Mouse (Mus musculus): ENCODE data around the gene Sgk2. TPM values are rescaled to one million over a fixed set of nuclear protein-coding genes. Genes with fewer than 3 reads are reported as not detected.

Gene Sgk2
- 0.09 and 0.17 TPM in 2 replicates for polyA plus RNA-seq (2015; fragmentation: Nextera tagmentation; extraction: Ambion mirVana)

GRCm38 (mm10) chr2:162987218-162987617 is at the start of gene Sgk2:
Sgk2 (plus strand) TSS chr2:162987330.
- Histone ChIP-seq H3K4me1 (replicated peaks) (no peaks in the 10 kb centered on the region), H3K27ac (no peak within 1 kb of the TSS), H3K4me2 (no peak within 1 kb of the TSS), H3K27me3 (0 out of 2 replicates have a peak, but pooled peaks cover 8% of the 10 kb centered on the region), H3K4me3 (no peak within 1 kb of the TSS), H3K9ac (no peak within 1 kb of the TSS), H3K36me3 (no peaks in the 10 kb centered on the region), H3K9me3 (no peaks in the 10 kb centered on the region)
- no peak for ATAC-seq (ENCODE audit: low FRiP score)
- WGBS: 65% methylated on average over 8 of the region's 8 CpGs

- H3K36me3 ChIP-seq: peaks cover 64% of the 10 kb centered on the region
- ATAC-seq (ENCODE audit: low FRiP score): no peak
Observed at GRCm38 (mm10) chr2:162939562-162939961, 47.6 kb upstream of the Sgk2 start.

GRCm38 (mm10) chr2:162943148-162943846 is 43.8 kb upstream of the Sgk2 start, which contains the start of gene L3mbtl1:
L3mbtl1 (plus strand) TSS chr2:162943472.
- peaks cover 30% of the 10 kb centered on the region for H3K27me3 ChIP-seq
- ATAC-seq (ENCODE audit: low FRiP score): peak; percentile 85
- H3K9ac ChIP-seq: peak within 1 kb of the TSS; percentile 80
- H3K4me2 ChIP-seq: peak within 1 kb of the TSS; percentile 94
- peaks cover 33% of the 10 kb centered on the region for H3K36me3 ChIP-seq
- under 1% methylated on average over 40 of the region's 40 CpGs for WGBS
- H3K4me3 ChIP-seq: peak within 1 kb of the TSS; percentile 64
- peak within 1 kb of the TSS; percentile 62 for H3K27ac ChIP-seq
- no peaks in the 10 kb centered on the region for H3K9me3 ChIP-seq
- H3K4me1 ChIP-seq (replicated peaks): peaks cover 18% of the 10 kb centered on the region

More at GRCm38 (mm10) chr2:162939562-162939961, 47.6 kb upstream of the Sgk2 start:
- no peak overlapping the region for H3K9ac ChIP-seq
- H3K27ac ChIP-seq: no peak overlapping the region
- H3K27me3 ChIP-seq: peaks cover 27% of the 10 kb centered on the region
- no peak overlapping the region for H3K4me3 ChIP-seq
- no peak overlapping the region for H3K4me2 ChIP-seq
- H3K9me3 ChIP-seq: no peaks in the 10 kb centered on the region
- H3K4me1 ChIP-seq (replicated peaks): peaks cover 14% of the 10 kb centered on the region
- 84% methylated on average over 1 of the region's 1 CpGs for WGBS

GRCm38 (mm10) chr2:162943931-162944330 is 43.2 kb upstream of the Sgk2 start:
- Histone ChIP-seq H3K36me3 (peaks cover 26% of the 10 kb centered on the region), H3K27ac (no peak overlapping the region), H3K27me3 (peaks cover 30% of the 10 kb centered on the region), H3K4me2 (peak overlapping the region; percentile 94), H3K4me3 (peak overlapping the region; percentile 64), H3K9ac (peak overlapping the region; percentile 80; the same call in 1 of the 2 replicates), H3K9me3 (no peaks in the 10 kb centered on the region), H3K4me1 (replicated peaks) (peaks cover 18% of the 10 kb centered on the region)
- WGBS: 11% methylated on average over 11 of the region's 11 CpGs
- ATAC-seq (ENCODE audit: low FRiP score): no peak

GRCm38 (mm10) chr2:162946964-162947363 is 40.2 kb upstream of the Sgk2 start:
- no peak overlapping the region for H3K4me3 ChIP-seq
- no peak for ATAC-seq (ENCODE audit: low FRiP score)
- H3K9me3 ChIP-seq: no peaks in the 10 kb centered on the region
- no peak overlapping the region for H3K27ac ChIP-seq
- peaks cover 2% of the 10 kb centered on the region; the same call in 1 of the 2 replicates for H3K36me3 ChIP-seq
- peaks cover 11% of the 10 kb centered on the region for H3K27me3 ChIP-seq
- no peak overlapping the region for H3K9ac ChIP-seq
- H3K4me2 ChIP-seq: no peak overlapping the region
- WGBS: 90% methylated on average over 5 of the region's 5 CpGs
- peaks cover 18% of the 10 kb centered on the region for H3K4me1 ChIP-seq (replicated peaks)

- peaks cover 15% of the 10 kb centered on the region for H3K4me1 ChIP-seq (replicated peaks)
- peaks cover 2% of the 10 kb centered on the region; the same call in 1 of the 2 replicates for H3K36me3 ChIP-seq
- peaks cover 11% of the 10 kb centered on the region for H3K27me3 ChIP-seq
- ATAC-seq (ENCODE audit: low FRiP score): no peak
- no peaks in the 10 kb centered on the region for H3K9me3 ChIP-seq
- no peak overlapping the region for H3K27ac ChIP-seq
- peak overlapping the region; percentile 42 for H3K4me2 ChIP-seq
- peak overlapping the region; percentile 14 for H3K4me3 ChIP-seq
- 37% methylated on average over 15 of the region's 15 CpGs for WGBS
- no peak overlapping the region for H3K9ac ChIP-seq
Observed at GRCm38 (mm10) chr2:162947736-162948135, 39.4 kb upstream of the Sgk2 start.

- Histone ChIP-seq H3K27me3 (peaks cover 11% of the 10 kb centered on the region), H3K4me2 (peak overlapping the region; percentile 42), H3K27ac (no peak overlapping the region), H3K4me3 (peak overlapping the region; percentile 14), H3K4me1 (replicated peaks) (peaks cover 11% of the 10 kb centered on the region), H3K9ac (no peak overlapping the region), H3K9me3 (no peaks in the 10 kb centered on the region), H3K36me3 (peaks cover 2% of the 10 kb centered on the region; the same call in 1 of the 2 replicates)
- no peak for ATAC-seq (ENCODE audit: low FRiP score)
- WGBS: 68% methylated on average over 14 of the region's 14 CpGs
Observed at GRCm38 (mm10) chr2:162948221-162948620, 38.9 kb upstream of the Sgk2 start.

GRCm38 (mm10) chr2:162950776-162951175 is 36.4 kb upstream of the Sgk2 start:
- Histone ChIP-seq H3K36me3 (peaks cover 2% of the 10 kb centered on the region; the same call in 1 of the 2 replicates), H3K27me3 (no peaks in the 10 kb centered on the region), H3K4me1 (replicated peaks) (0 out of 2 replicates have a peak, but pooled peaks cover 4% of the 10 kb centered on the region), H3K27ac (no peak overlapping the region), H3K4me3 (no peak overlapping the region), H3K9ac (no peak overlapping the region), H3K4me2 (no peak overlapping the region), H3K9me3 (no peaks in the 10 kb centered on the region)
- ATAC-seq (ENCODE audit: low FRiP score): no peak
- 89% methylated on average over 2 of the region's 2 CpGs for WGBS

GRCm38 (mm10) chr2:162956843-162957242 is 30.3 kb upstream of the Sgk2 start:
- Histone ChIP-seq H3K4me2 (no peak overlapping the region), H3K27ac (no peak overlapping the region), H3K9me3 (no peaks in the 10 kb centered on the region), H3K4me3 (no peak overlapping the region), H3K4me1 (replicated peaks) (no peaks in the 10 kb centered on the region), H3K9ac (no peak overlapping the region), H3K27me3 (no peaks in the 10 kb centered on the region), H3K36me3 (no peaks in the 10 kb centered on the region)
- ATAC-seq (ENCODE audit: low FRiP score): no peak
- 94% methylated on average over 2 of the region's 2 CpGs for WGBS

GRCm38 (mm10) chr2:162961321-162961720 is 25.8 kb upstream of the Sgk2 start:
- Histone ChIP-seq H3K4me2 (no peak overlapping the region), H3K27ac (no peak overlapping the region), H3K4me3 (no peak overlapping the region), H3K4me1 (replicated peaks) (no peaks in the 10 kb centered on the region), H3K9me3 (no peaks in the 10 kb centered on the region), H3K9ac (no peak overlapping the region), H3K27me3 (0 out of 2 replicates have a peak, but pooled peaks cover 3% of the 10 kb centered on the region), H3K36me3 (no peaks in the 10 kb centered on the region)
- 65% methylated on average over 8 of the region's 10 CpGs for WGBS
- no peak for ATAC-seq (ENCODE audit: low FRiP score)

- Histone ChIP-seq H3K4me2 (no peak overlapping the region), H3K27me3 (0 out of 2 replicates have a peak, but pooled peaks cover 3% of the 10 kb centered on the region), H3K4me1 (replicated peaks) (no peaks in the 10 kb centered on the region), H3K9me3 (no peaks in the 10 kb centered on the region), H3K4me3 (no peak overlapping the region), H3K27ac (no peak overlapping the region), H3K36me3 (no peaks in the 10 kb centered on the region), H3K9ac (no peak overlapping the region)
- ATAC-seq (ENCODE audit: low FRiP score): no peak
- WGBS: 96% methylated on average over 2 of the region's 2 CpGs
Observed at GRCm38 (mm10) chr2:162966734-162967133, 20.4 kb upstream of the Sgk2 start.

- 6% methylated on average over 5 of the region's 5 CpGs for WGBS
- ATAC-seq (ENCODE audit: low FRiP score): no peak
Observed at GRCm38 (mm10) chr2:162968357-162968756, 18.8 kb upstream of the Sgk2 start.

More at GRCm38 (mm10) chr2:162968357-162968756, 18.8 kb upstream of the Sgk2 start:
- H3K27ac ChIP-seq: no peak overlapping the region
- no peak overlapping the region for H3K4me3 ChIP-seq
- H3K27me3 ChIP-seq: 0 out of 2 replicates have a peak, but pooled peaks cover under 1% of the 10 kb centered on the region
- H3K4me2 ChIP-seq: no peak overlapping the region
- H3K36me3 ChIP-seq: no peaks in the 10 kb centered on the region
- H3K9ac ChIP-seq: no peak overlapping the region
- no peaks in the 10 kb centered on the region for H3K9me3 ChIP-seq
- peaks cover 2% of the 10 kb centered on the region for H3K4me1 ChIP-seq (replicated peaks)

Data from hindbrain, embryonic 13.5 days (tissue).